Mouse (Mus musculus) stomach, embryonic 16.5 days (tissue): ENCODE measurements around the gene Rpl38. TPM values are rescaled to one million over a fixed set of nuclear protein-coding genes. Genes with fewer than 3 reads are reported as not detected.

ENCODE experiments used
- ATAC-seq: fragments of 200-750 bp; cut with Nextera tagmentation; 2 replicates; pipeline ENCODE4 v1.8.0; 2017; ENCODE audit warnings: moderate number of reproducible peaks, moderate TSS enrichment; ENCODE audit not compliant: insufficient read depth, low FRiP score
- H3K27ac ChIP-seq: fragments of 300-500 bp; sonication (generic); 2 replicates; pipeline ENCODE4 v1.5.1; 2014; ENCODE audit warnings: low read length
- H3K27me3 ChIP-seq: fragments of 300-500 bp; sonication (generic); 2 replicates; pipeline ENCODE4 v1.6.1; 2014; ENCODE audit warnings: low read length, control low read depth, mixed read lengths; ENCODE audit not compliant: control insufficient read depth, insufficient read depth
- H3K36me3 ChIP-seq: fragments of 300-500 bp; sonication (generic); 2 replicates; pipeline ENCODE4 v1.6.1; 2014; ENCODE audit warnings: low read length; ENCODE audit not compliant: control insufficient read depth, insufficient read depth
- H3K4me1 ChIP-seq: fragments of 300-500 bp; sonication (generic); 2 replicates; pipeline ENCODE4 v1.6.1; 2014; ENCODE audit warnings: low read length, control low read depth, mixed read lengths; ENCODE audit not compliant: control insufficient read depth, insufficient read depth
- H3K4me2 ChIP-seq: fragments of 300-500 bp; sonication (generic); 2 replicates; pipeline ENCODE4 v1.6.1; 2014; ENCODE audit warnings: low read depth, low read length, mixed read lengths
- H3K4me3 ChIP-seq: fragments of 300-500 bp; sonication (generic); replicated peaks from 2 replicates; pipeline ENCODE4 v1.5.1; 2014; ENCODE audit warnings: mild to moderate bottlenecking, low read length
- H3K9ac ChIP-seq: fragments of 300-500 bp; sonication (generic); 2 replicates; pipeline ENCODE4 v1.6.1; 2014; ENCODE audit warnings: low read length
- H3K9me3 ChIP-seq: fragments of 300-500 bp; sonication (generic); replicated peaks from 2 replicates; pipeline ENCODE4 v1.6.1; 2016; ENCODE audit warnings: low read length, control low read depth; ENCODE audit not compliant: control insufficient read depth
- WGBS: fragments of 180-500 bp; shearing (Covaris S2); extraction: QIAGEN DNeasy Blood & Tissue Kit; methylation state at CpG from one replicate; pipeline ENCODE4 v1.1.7; 2014; 5-methylcytosine and 5-hydroxymethylcytosine counted together
- polyA plus RNA-seq: library from polyadenylated mRNA; unstranded; fragments of >200 nt; fragmentation: Nextera tagmentation; extraction: Ambion mirVana; gene quantifications from 2 replicates; pipeline ENCODE4 v1.2.1, GENCODE M21; 2015

Rpl38 gene
- polyA plus RNA-seq, 1 experiment from 2014 or later: 998 TPM

DNA sequence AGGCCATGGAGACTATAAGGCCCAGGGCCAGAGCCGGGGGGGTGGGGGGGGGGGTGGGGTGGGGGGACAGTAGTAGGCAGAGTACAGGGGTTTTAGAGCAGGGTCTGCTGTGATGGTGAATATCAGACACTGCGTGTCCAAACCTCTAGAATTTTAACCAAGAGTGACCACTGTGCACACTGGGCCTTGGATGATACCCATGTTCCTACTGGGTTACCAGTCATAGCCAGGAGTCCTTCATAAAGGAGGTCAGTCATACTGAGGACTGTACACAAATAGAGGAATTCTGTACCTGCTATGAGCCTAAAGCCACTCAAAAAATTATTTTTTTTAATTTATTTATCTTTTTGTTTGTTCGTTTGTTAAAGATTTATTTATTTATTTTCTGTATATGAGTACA, 20.4 kb downstream of the Rpl38 start:
- no peak overlapping the region for H3K4me2 ChIP-seq
- no peaks in the 10 kb centered on the region for H3K9me3 ChIP-seq
- H3K9ac ChIP-seq: no peak overlapping the region
- H3K36me3 ChIP-seq: no peaks in the 10 kb centered on the region
- peaks cover 7% of the 10 kb centered on the region for H3K4me1 ChIP-seq
- 76% methylated on average over 3 of the region's 3 CpGs for WGBS
- H3K27ac ChIP-seq: no peak overlapping the region
- no peaks in the 10 kb centered on the region for H3K27me3 ChIP-seq
- ATAC-seq: no peak
- H3K4me3 ChIP-seq: no peak overlapping the region

DNA sequence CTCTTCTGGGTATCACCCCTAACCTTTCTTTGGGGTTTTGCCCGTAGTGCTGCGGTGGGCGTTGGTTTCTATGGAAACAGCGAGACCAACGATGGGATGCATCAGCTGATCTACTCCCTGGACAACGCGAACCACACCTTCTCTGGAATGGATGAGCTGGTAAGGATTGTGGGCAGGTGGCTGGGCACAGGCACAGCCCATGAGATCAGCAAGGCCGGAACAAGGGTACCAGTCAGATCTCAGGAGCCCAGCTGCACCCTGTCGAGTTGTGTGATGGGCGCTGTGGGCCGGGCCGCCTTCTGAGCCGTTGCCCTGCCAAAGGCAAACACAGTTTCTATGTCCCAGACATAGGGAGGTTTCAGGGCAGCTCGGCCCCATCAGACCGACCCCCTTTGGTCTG, 21.9 kb downstream of the Rpl38 start:
- Histone ChIP-seq H3K27ac (no peak overlapping the region), H3K4me3 (no peak overlapping the region), H3K9me3 (no peaks in the 10 kb centered on the region), H3K36me3 (no peaks in the 10 kb centered on the region), H3K9ac (no peak overlapping the region), H3K27me3 (no peaks in the 10 kb centered on the region), H3K4me2 (no peak overlapping the region), H3K4me1 (peaks cover 2% of the 10 kb centered on the region; the same call in 1 of the 2 replicates)
- WGBS: 88% methylated on average over 15 of the region's 15 CpGs
- no peak for ATAC-seq

DNA sequence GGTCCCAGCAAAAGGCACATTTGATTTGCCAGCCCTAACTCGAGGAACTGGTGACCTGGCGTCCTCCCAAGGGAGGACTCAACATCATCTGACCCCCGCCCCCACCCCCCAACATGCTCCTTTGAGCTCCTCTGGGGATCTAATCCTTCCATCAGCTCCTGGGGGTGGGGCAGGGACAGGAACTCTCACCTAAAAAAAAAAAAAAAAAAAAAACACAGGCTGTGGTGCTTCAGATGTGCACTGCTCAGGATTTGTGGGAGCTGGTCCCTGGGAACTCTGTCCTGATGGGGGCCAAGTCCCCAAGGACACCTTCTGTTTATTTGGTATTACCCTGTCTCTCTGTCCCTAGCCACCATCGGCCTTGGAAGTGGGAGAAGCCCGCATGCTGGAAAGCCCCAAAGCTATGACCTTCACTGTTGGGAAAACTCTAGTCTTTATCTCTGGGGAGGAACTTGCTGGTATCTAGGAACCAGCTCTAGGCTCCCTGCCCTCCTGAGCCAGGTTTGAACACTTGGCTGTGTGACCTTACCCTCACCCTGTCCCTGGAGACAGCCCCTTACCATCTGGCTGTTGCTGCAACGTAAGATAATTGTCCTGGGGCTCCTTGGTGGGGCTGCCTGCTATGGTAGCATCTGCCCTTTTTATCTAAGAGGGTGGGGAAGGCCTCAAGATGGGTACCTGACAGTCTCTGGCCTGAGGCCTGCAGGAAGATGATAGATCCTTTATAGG, 23.3 kb downstream of the Rpl38 start:
- Histone ChIP-seq H3K9me3 (no peaks in the 10 kb centered on the region), H3K4me2 (no peak overlapping the region), H3K4me1 (peaks cover 2% of the 10 kb centered on the region; the same call in 1 of the 2 replicates), H3K9ac (no peak overlapping the region), H3K27ac (no peak overlapping the region), H3K36me3 (no peaks in the 10 kb centered on the region), H3K4me3 (no peak overlapping the region), H3K27me3 (no peaks in the 10 kb centered on the region)
- WGBS: 59% methylated on average over 6 of the region's 6 CpGs
- no peak for ATAC-seq

DNA sequence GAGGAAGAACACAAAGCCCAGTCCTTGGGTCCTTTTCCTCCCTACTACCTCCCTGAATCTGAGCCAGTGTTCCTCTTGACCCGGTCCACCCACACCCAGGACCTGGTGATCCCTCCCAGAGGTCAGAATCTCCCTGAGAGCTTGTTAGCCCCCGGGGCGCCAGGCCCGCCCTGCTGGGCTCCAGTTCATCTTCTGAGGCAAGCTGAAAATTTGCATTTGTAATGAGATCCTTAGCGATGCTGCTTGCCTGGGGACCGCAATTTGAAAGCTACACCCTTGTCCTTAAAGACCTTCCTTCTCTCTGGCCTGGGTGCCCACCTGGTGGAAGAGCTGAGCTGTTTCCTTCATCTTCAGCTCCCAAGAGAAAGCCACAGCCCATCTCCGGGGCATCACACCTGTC, 24.3 kb downstream of the Rpl38 start:
- peaks cover 2% of the 10 kb centered on the region; the same call in 1 of the 2 replicates for H3K4me1 ChIP-seq
- no peak overlapping the region for H3K4me3 ChIP-seq
- H3K36me3 ChIP-seq: no peaks in the 10 kb centered on the region
- 58% methylated on average over 7 of the region's 7 CpGs for WGBS
- H3K27ac ChIP-seq: no peak overlapping the region
- no peaks in the 10 kb centered on the region for H3K27me3 ChIP-seq
- no peak overlapping the region for H3K4me2 ChIP-seq
- no peak overlapping the region for H3K9ac ChIP-seq
- H3K9me3 ChIP-seq: no peaks in the 10 kb centered on the region
- ATAC-seq: no peak

DNA sequence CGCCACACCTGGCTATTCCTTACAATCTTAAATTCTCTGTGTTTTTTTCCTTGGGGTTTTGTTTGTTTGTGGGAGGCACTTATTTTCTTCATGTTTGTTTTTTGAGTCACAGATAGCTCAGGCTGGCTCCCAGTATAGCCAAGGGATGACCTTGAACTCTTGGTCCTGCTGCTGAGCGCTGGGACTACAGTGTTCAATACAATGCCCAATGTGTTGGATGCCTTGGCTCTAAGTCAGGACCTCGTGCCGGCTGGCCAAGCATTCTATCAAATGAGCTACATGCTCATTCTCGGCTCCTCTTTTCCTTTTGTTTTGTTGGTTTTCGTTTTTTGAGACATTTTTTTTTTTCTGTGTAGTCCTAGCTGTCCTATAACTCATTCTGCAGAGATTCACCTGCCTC, 25.1 kb downstream of the Rpl38 start:
- Histone ChIP-seq H3K36me3 (no peaks in the 10 kb centered on the region), H3K9ac (no peak overlapping the region), H3K4me1 (no peaks in the 10 kb centered on the region), H3K9me3 (no peaks in the 10 kb centered on the region), H3K27me3 (no peaks in the 10 kb centered on the region), H3K27ac (no peak overlapping the region), H3K4me3 (no peak overlapping the region), H3K4me2 (no peak overlapping the region)
- no peak for ATAC-seq
- 90% methylated on average over 6 of the region's 6 CpGs for WGBS

DNA sequence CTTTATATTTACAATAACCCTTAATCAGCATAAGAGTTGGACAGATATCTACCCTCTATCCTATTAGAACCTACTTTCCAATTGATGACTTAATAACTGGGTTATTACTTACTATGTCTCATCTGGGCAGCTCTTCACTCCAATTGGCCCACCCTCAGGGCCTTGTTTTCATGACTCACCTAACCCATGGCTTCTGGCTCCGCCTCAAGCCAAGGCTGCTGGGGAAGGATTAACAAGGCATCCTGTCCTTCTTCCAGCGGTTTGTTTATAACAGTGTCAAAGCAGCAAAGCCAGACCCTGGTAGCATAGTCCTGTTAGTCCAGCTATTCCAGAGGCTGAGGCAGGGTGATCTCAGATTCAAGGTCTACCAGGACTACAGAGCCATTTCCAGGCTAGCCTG, 26.1 kb downstream of the Rpl38 start:
- H3K4me1 ChIP-seq: no peaks in the 10 kb centered on the region
- no peaks in the 10 kb centered on the region for H3K36me3 ChIP-seq
- H3K27me3 ChIP-seq: no peaks in the 10 kb centered on the region
- no peak overlapping the region for H3K4me2 ChIP-seq
- no peak overlapping the region for H3K4me3 ChIP-seq
- no peak overlapping the region for H3K9ac ChIP-seq
- H3K27ac ChIP-seq: no peak overlapping the region
- H3K9me3 ChIP-seq: no peaks in the 10 kb centered on the region
- 76% methylated on average over 2 of the region's 2 CpGs for WGBS
- ATAC-seq: no peak

DNA sequence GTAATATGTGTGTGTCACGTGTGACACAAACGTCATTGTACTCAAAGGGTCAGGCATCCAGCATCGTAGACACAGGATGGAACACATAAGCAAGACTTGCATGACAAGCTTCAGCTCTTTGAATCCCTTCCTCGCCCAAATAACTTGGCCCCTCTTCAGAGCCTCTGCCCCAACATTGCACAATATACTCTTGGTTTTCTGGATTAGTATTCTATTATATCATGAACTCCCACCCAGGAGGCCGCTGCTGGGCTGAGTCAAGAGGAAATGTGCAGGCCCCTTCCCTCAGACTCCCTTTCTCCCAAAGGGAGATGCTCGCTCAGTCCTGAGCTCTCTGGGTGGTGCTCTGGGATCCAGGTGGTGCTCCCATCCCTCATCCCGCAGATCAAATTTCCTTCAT, 30.2 kb downstream of the Rpl38 start:
- Histone ChIP-seq H3K9me3 (no peaks in the 10 kb centered on the region), H3K27ac (no peak overlapping the region), H3K36me3 (no peaks in the 10 kb centered on the region), H3K4me3 (no peak overlapping the region), H3K4me1 (no peaks in the 10 kb centered on the region), H3K27me3 (no peaks in the 10 kb centered on the region), H3K9ac (no peak overlapping the region), H3K4me2 (no peak overlapping the region)
- WGBS: 89% methylated on average over 7 of the region's 7 CpGs
- no peak for ATAC-seq

DNA sequence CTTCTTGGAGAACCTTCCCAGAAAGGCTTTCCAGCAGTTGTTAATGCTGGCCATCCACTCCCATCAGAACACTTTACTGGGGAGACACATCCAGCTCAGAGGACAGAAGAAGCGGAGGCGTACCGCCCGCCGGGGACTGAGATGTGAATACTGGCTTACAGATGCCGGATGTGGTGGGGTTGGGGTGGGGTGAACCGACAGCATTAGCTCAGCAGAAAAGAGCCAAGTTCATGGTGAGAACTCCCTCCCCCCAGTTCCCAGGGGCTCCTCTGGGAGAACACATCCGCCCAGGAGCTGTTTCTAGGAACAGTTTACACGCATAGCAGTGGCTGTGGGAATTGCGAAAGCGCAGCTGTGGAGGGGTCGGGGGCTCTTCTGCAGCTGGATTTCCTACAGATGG, 31.2 kb downstream of the Rpl38 start:
- no peak overlapping the region for H3K4me3 ChIP-seq
- no peak overlapping the region for H3K27ac ChIP-seq

DNA sequence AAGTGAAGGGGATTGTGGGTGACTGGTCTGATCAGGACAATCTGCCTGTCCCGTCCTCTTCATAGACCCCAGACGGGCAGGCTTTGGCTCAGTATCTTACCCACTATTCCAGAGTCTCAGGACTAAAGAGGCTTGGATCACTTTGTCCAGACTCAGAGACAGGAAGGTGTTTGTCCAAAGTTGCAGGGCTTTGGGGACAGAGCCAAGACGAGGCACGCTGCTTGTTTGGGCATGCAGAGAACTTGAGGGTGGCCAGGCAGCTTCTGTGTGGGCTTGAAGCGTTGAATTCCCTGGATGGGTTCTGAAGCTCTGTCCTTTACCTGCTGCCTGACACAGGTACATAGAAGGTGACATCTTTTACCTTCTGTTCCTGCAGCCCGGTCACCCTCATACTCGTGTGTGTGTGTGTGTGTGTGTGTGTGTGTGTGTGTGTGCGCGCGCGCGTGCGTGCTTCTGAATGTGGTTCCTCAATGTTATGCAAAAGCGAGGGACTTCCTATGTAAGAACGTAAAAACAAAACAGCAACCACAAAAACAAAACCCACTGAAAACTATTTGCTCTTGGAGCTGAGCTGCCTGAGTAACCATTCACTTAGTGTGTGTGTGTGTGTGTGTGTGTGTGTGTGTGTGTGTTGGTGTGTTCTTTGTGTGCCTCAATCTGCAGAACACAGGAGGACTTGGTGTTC, 34.1 kb downstream of the Rpl38 start:
- 80% methylated on average over 15 of the region's 15 CpGs for WGBS
- H3K27me3 ChIP-seq: no peaks in the 10 kb centered on the region
- H3K36me3 ChIP-seq: no peaks in the 10 kb centered on the region
- no peak overlapping the region for H3K4me2 ChIP-seq
- H3K27ac ChIP-seq: no peak overlapping the region
- ATAC-seq: no peak
- no peaks in the 10 kb centered on the region for H3K4me1 ChIP-seq
- H3K4me3 ChIP-seq: no peak overlapping the region
- no peak overlapping the region for H3K9ac ChIP-seq
- H3K9me3 ChIP-seq: no peaks in the 10 kb centered on the region

More for the DNA sequence above, 31.2 kb downstream of the Rpl38 start:
- H3K27me3 ChIP-seq: no peaks in the 10 kb centered on the region
- ATAC-seq: peak; percentile 59; the same call in 1 of the 2 replicates
- no peaks in the 10 kb centered on the region for H3K36me3 ChIP-seq
- no peaks in the 10 kb centered on the region for H3K4me1 ChIP-seq
- H3K9ac ChIP-seq: no peak overlapping the region
- 61% methylated on average over 12 of the region's 12 CpGs for WGBS
- H3K9me3 ChIP-seq: no peaks in the 10 kb centered on the region
- H3K4me2 ChIP-seq: no peak overlapping the region
